Mouse (Mus musculus) lung, adult 2 months (tissue): Measurements from ENCODE around the gene Eif4g3.

Source experiments
- CTCF ChIP-seq: fragments of 200-500 bp; IDR thresholded peaks from 2 replicates; pipeline ENCODE4 v1.5.1; 2011; ENCODE audit warnings: mild to moderate bottlenecking, low read length, control low read depth; ENCODE audit not compliant: insufficient read depth
- POLR2A ChIP-seq: fragments of 200-500 bp; IDR thresholded peaks from 2 replicates; pipeline ENCODE4 v1.6.1; 2011; ENCODE audit warnings: low read depth, mild to moderate bottlenecking, control low read depth, low read length, borderline replicate concordance; ENCODE audit errors: extremely low read depth

DNA sequence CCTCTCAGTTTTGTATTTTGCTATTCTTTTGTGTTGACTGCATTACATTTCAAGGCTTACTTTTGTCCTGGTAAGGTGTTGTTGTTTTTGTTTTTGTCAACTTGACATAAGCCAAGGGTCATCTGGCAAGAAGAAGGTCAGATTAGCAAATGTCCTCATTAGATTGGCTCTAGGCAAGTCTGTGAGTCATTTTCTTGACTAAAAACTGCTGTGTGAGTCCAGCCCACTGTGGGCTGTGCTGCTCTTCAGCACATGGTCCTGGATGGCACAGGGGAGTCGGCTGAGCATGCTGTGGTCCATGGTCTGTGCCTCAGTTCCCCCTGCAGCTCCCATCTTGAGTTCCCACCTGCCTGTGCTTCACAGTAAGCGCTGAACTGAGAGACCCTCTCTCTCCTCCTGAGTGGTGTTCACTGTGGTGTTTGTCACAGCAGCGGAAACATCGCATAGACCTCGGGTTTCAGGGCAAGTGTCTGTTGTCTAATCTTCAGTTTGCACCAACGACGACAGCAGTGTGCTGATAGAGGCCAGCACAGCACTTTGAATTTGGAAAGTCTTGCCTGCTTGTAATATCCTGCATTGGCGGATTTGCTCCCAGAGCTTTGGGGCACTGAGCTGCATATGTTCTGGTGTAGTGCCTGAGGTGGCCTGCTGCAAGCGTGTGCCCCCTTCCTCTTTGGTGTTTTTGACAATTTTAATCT lies 30.7 kb downstream of the Eif4g3 start:
- no peak for TF ChIP-seq CTCF
- TF ChIP-seq POLR2A, result no peak
